Mouse (Mus musculus) embryonic facial prominence, embryonic 11.5 days (tissue): ENCODE measurements around the gene Rsph6a. TPM values are rescaled to one million over a fixed set of nuclear protein-coding genes. Genes with fewer than 3 reads are reported as not detected.

Source experiments
- ATAC-seq: fragments of 200-750 bp; cut with Nextera tagmentation; replicated peaks from 2 replicates; pipeline ENCODE4 v1.8.0; 2017; ENCODE audit warnings: low read depth; ENCODE audit not compliant: insufficient number of reproducible peaks, low FRiP score, low TSS enrichment
- DNase-seq: peaks from one replicate; pipeline ENCODE4 v3.0.0-alpha.2; 2015; ENCODE audit warnings: low spot score
- H3K27ac ChIP-seq: fragments of 300-500 bp; sonication (generic); replicated peaks from 2 replicates; pipeline ENCODE4 v1.5.1; 2014; ENCODE audit warnings: mild to moderate bottlenecking, low read depth, low read length, control low read depth
- H3K27me3 ChIP-seq: fragments of 300-500 bp; sonication (generic); 2 replicates; pipeline ENCODE4 v1.6.1; 2014; ENCODE audit warnings: mild to moderate bottlenecking, low read length, moderate library complexity, mixed read lengths; ENCODE audit not compliant: control insufficient read depth, insufficient read depth
- H3K36me3 ChIP-seq: fragments of 300-500 bp; sonication (generic); replicated peaks from 2 replicates; pipeline ENCODE4 v1.6.1; 2014; ENCODE audit warnings: low read depth, mild to moderate bottlenecking, low read length, moderate library complexity, mixed read lengths; ENCODE audit not compliant: control insufficient read depth, insufficient read depth
- H3K4me1 ChIP-seq: fragments of 300-500 bp; sonication (generic); 2 replicates; pipeline ENCODE4 v1.6.1; 2014; ENCODE audit warnings: low read length, mixed read lengths; ENCODE audit not compliant: control insufficient read depth, insufficient read depth
- H3K4me2 ChIP-seq: fragments of 300-500 bp; sonication (generic); 2 replicates; pipeline ENCODE4 v1.6.1; 2014; ENCODE audit warnings: low read depth, mild to moderate bottlenecking, control low read depth, low read length, moderate library complexity
- H3K4me3 ChIP-seq: fragments of 300-500 bp; sonication (generic); 2 replicates; pipeline ENCODE4 v1.5.1; 2014; ENCODE audit warnings: low read depth, low read length, control low read depth
- H3K9ac ChIP-seq: fragments of 300-500 bp; sonication (generic); replicated peaks from 2 replicates; pipeline ENCODE4 v1.6.1; 2014; ENCODE audit warnings: mild to moderate bottlenecking, control low read depth, low read length
- H3K9me3 ChIP-seq: fragments of 300-500 bp; sonication (generic); replicated peaks from 2 replicates; pipeline ENCODE4 v1.6.1; 2016; ENCODE audit warnings: mild to moderate bottlenecking, low read length, inconsistent platforms, mixed read lengths; ENCODE audit not compliant: control insufficient read depth
- WGBS: fragments of 180-500 bp; shearing (Covaris S2); extraction: QIAGEN DNeasy Blood & Tissue Kit; methylation state at CpG from one replicate; pipeline ENCODE4 v1.1.7; 2014; 5-methylcytosine and 5-hydroxymethylcytosine counted together
- polyA plus RNA-seq: library from polyadenylated mRNA; unstranded; fragments of >200 nt; fragmentation: Nextera tagmentation; extraction: Ambion mirVana; gene quantifications from 2 replicates; pipeline ENCODE4 v1.2.1, GENCODE M21; 2014

The Rsph6a gene
- polyA plus RNA-seq, 1 experiment from 2014 or later = not detected

DNA sequence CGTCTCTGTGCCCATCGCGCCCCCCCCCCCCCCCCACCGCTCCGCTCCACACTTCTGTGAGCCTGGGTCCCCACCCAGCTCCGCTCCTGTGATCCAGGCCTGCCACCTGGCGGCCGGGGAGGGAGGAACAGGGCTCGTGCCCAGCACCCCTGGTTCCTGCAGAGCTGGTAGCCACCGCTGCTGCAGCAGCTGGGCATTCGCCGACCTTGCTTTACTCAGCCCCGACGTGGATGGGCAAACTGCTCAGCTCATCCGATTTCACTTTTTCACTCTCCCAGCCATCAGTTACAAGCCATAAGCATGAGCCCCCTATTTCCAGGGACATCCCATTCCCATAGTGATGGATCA lies 38.7 kb downstream of the Rsph6a start:
- H3K9ac ChIP-seq = peak overlapping the region; percentile 53
- H3K27me3 ChIP-seq = peaks cover 4% of the 10 kb centered on the region; the same call in 1 of the 2 replicates
- peak overlapping the region; percentile 72 for H3K27ac ChIP-seq
- under 1% methylated on average over 15 of the region's 15 CpGs for WGBS
- H3K9me3 ChIP-seq = no peaks in the 10 kb centered on the region
- peak; percentile 34 for ATAC-seq
- peak; percentile 85 for DNase-seq
- peak overlapping the region; percentile 37 for H3K4me3 ChIP-seq
- H3K36me3 ChIP-seq = no peaks in the 10 kb centered on the region; the same call in 1 of the 2 replicates
- H3K4me1 ChIP-seq = peaks cover 13% of the 10 kb centered on the region
- H3K4me2 ChIP-seq = peak overlapping the region; percentile 94

DNA sequence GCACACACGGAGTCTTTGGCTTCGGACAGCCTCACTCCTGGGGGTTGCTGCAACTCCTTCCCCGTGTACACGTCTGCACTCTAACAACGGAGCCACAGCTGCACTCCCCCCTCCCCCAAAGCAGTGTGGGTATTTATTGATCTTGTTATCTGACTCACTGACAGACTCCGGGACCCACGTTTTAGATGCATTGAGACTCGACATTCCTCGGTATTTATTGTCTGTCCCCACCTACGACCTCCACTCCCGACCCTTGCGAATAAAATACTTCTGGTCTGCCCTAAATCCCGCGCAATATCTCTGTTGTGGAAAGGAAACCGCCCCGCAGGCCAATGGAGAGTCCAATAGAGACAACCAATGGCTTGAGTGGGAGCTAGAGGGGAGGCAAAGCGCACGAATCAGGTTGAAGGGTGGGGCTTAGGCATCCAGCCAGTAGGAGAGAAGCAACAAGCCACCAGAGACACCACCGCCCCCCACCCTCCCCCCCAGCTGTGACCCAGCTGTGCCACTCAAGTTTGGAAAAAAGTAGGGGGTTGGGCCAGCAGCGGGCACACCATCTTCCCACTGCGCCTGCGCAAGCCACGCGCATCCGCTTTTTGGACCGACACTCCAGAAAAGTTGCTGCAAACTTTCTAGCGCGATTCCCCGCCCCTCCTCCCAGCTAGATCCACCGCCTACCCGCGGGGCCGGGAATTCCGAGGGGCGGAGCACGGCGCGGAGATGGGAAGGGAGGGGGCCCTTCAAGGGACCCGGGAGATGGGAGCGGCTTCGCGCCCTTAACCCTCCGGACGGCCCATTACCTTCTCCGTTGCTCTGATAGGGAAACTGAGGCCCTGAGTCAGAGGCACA lies 39.3 kb downstream of the Rsph6a start:
- peak; percentile 99 for DNase-seq
- Histone ChIP-seq H3K9ac (peak overlapping the region; percentile 93), H3K4me3 (peak overlapping the region; percentile 79), H3K9me3 (no peaks in the 10 kb centered on the region), H3K4me1 (peaks cover 13% of the 10 kb centered on the region), H3K36me3 (no peaks in the 10 kb centered on the region; the same call in 1 of the 2 replicates), H3K27ac (peak overlapping the region; percentile 97), H3K27me3 (peaks cover 4% of the 10 kb centered on the region; the same call in 1 of the 2 replicates), H3K4me2 (peak overlapping the region; percentile 94)
- ATAC-seq = peak; percentile 81
- WGBS = under 1% methylated on average over 45 of the region's 45 CpGs

DNA sequence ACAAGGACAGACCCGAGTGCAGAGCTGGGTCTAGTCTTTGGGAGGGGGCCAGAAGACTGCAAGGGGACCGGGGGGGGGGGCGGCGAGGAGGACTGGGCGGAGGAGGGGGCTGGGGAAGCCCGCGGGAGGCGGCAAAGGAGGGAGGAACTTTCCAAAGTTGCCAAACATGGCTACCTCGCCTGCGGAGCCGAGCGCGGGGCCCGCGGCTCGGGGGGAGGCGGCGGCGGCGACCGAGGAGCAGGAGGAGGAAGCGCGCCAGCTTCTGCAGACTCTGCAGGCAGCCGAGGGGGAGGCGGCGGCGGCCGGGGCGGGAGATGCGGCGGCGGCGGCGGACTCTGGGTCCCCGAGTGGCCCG lies 40.0 kb downstream of the Rsph6a start, which contains the start of gene Six5:
Gene Six5 (plus strand): TSS at position 124 of the 355 bp plus-strand sequence.
- Histone ChIP-seq H3K36me3 (no peaks in the 10 kb centered on the region; the same call in 1 of the 2 replicates), H3K9ac (peak within 1 kb of the TSS; percentile 93), H3K4me2 (peak within 1 kb of the TSS; percentile 94), H3K4me3 (peak within 1 kb of the TSS; percentile 79), H3K4me1 (peaks cover 13% of the 10 kb centered on the region), H3K27ac (peak within 1 kb of the TSS; percentile 97), H3K27me3 (peaks cover 4% of the 10 kb centered on the region; the same call in 1 of the 2 replicates), H3K9me3 (no peaks in the 10 kb centered on the region)
- DNase-seq (no peak), ATAC-seq (no peak)
- 0% methylated on average over 15 of the region's 36 CpGs for WGBS

DNA sequence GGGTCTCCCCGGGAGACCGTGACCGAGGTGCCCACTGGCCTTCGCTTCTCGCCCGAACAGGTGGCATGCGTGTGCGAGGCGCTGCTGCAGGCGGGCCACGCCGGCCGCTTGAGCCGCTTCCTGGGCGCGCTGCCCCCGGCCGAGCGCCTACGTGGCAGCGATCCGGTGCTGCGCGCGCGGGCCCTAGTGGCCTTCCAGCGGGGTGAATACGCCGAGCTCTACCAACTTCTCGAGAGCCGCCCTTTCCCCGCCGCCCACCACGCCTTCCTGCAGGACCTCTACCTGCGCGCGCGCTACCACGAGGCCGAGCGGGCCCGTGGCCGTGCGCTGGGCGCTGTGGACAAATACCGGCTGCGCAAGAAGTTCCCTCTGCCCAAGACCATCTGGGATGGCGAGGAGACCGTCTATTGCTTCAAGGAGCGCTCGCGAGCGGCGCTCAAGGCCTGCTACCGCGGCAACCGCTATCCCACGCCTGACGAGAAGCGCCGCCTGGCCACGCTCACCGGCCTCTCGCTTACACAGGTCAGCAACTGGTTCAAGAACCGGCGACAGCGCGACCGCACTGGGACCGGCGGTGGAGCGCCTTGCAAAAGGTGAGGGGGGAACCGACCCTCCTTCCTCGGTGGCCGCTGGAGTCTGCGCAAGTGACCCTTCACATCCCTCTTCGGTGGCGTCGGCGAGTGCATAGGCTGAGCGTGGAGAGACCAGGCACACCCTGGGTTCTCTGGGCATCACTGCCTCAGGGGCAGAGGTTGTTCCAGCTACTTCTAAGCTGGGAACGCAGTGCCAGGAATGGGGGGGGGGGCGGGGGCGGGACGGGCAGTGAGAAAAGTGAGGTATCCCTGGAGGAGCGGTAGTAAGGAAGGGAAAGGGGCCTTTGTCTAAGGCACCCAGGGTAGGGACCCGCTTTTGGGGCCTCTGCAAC lies 40.6 kb downstream of the Rsph6a start:
- peaks cover 13% of the 10 kb centered on the region for H3K4me1 ChIP-seq
- peak overlapping the region; percentile 79 for H3K4me3 ChIP-seq
- H3K9me3 ChIP-seq = no peaks in the 10 kb centered on the region
- under 1% methylated on average over 64 of the region's 87 CpGs for WGBS
- peak overlapping the region; percentile 93 for H3K9ac ChIP-seq
- peak overlapping the region; percentile 94 for H3K4me2 ChIP-seq
- peak; percentile 55 for DNase-seq
- peak overlapping the region; percentile 97 for H3K27ac ChIP-seq
- H3K36me3 ChIP-seq = no peaks in the 10 kb centered on the region; the same call in 1 of the 2 replicates
- peaks cover 4% of the 10 kb centered on the region; the same call in 1 of the 2 replicates for H3K27me3 ChIP-seq
- ATAC-seq = no peak

DNA sequence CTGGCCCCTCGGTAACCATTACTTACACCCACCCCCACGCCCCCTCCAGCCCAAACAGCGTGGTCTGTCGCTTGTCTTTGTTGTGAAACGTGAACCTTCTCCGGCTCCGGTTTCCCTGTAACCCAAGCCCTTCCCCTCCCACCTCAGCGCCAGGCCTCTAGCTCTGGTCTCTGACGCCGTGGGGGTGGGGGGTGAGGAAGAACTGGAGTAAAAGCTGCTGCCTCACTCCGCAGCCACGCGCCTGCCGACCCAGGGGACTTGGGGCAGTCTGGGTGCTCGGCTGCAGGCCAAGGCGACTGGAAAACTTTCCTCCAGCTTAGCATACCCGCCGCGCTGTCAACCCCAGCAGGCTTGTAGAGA lies 41.2 kb downstream of the Rsph6a start:
- H3K36me3 ChIP-seq = no peaks in the 10 kb centered on the region; the same call in 1 of the 2 replicates
- H3K9me3 ChIP-seq = no peaks in the 10 kb centered on the region
- peaks cover 13% of the 10 kb centered on the region for H3K4me1 ChIP-seq
- H3K4me3 ChIP-seq = peak overlapping the region; percentile 79
- ATAC-seq (peak; percentile 1; the same call in 1 of the 2 replicates), DNase-seq (peak; percentile 91)
- peak overlapping the region; percentile 94 for H3K4me2 ChIP-seq
- peaks cover 4% of the 10 kb centered on the region; the same call in 1 of the 2 replicates for H3K27me3 ChIP-seq
- H3K27ac ChIP-seq = peak overlapping the region; percentile 97
- WGBS = 0% methylated on average over 19 of the region's 19 CpGs
- H3K9ac ChIP-seq = peak overlapping the region; percentile 93

DNA sequence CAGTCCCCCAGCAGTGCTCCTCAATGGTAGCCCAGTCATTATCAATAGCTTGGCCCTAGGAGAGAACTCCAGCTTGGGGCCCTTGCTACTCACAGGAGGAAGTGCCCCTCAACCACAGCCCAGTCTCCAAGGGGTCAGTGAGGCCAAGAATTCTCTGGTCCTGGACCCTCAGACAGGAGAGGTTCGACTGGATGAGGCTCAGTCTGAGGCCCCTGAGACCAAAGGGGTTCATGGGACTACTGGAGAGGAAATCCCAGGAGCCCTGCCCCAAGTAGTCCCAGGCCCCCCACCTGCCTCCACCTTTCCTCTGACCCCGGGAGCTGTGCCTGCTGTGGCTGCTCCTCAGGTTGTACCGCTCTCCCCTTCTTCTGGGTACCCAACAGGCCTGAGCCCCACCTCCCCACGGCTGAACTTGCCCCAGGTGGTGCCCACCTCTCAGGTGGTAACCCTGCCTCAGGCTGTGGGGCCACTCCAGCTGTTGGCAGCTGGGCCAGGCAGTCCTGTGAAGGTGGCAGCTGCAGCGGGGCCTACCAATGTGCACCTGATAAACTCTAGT lies 42.0 kb downstream of the Rsph6a start:
- DNase-seq (no peak), ATAC-seq (no peak)
- Histone ChIP-seq H3K27ac (peak overlapping the region; percentile 97), H3K4me2 (peak overlapping the region; percentile 94), H3K4me1 (peaks cover 13% of the 10 kb centered on the region), H3K9me3 (no peaks in the 10 kb centered on the region), H3K27me3 (peaks cover 4% of the 10 kb centered on the region; the same call in 1 of the 2 replicates), H3K4me3 (peak overlapping the region; percentile 79), H3K9ac (peak overlapping the region; percentile 93), H3K36me3 (no peaks in the 10 kb centered on the region)
- WGBS = 51% methylated on average over 5 of the region's 5 CpGs

DNA sequence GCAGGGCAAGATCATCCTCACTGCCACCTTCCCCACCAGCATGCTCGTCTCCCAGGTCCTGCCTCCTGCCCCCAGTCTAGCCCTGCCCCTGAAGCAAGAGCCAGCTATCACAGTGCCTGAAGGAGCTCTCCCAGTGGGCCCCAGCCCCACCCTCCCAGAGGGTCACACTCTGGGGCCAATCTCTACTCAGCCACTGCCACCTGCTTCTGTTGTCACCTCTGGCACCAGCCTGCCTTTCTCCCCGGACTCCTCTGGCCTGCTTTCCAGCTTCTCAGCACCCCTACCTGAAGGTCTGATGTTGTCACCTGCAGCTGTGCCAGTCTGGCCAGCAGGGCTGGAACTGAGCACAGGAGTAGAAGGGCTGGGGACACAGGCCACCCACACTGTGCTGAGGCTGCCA lies 42.7 kb downstream of the Rsph6a start:
- Histone ChIP-seq H3K27ac (no peak overlapping the region), H3K4me2 (no peak overlapping the region), H3K36me3 (no peaks in the 10 kb centered on the region), H3K9ac (no peak overlapping the region), H3K4me3 (no peak overlapping the region), H3K9me3 (no peaks in the 10 kb centered on the region), H3K27me3 (no peaks in the 10 kb centered on the region), H3K4me1 (peaks cover 8% of the 10 kb centered on the region)
- ATAC-seq (no peak), DNase-seq (no peak)
- WGBS = 55% methylated on average over 2 of the region's 2 CpGs
